Mouse (Mus musculus) testis, adult 2 months (tissue): ENCODE measurements around the gene Tmed1. TPM values are rescaled to one million over a fixed set of nuclear protein-coding genes. Genes with fewer than 3 reads are reported as not detected.
"Not testable (repeated sequence)": the region's sequence is repeated elsewhere in the genome, so short reads cannot be mapped to it uniquely, and the experiment has no call there.

ENCODE experiments used
- H3K27ac ChIP-seq: fragments of 200-500 bp; 2 replicates; pipeline ENCODE4 v1.5.1; 2012; ENCODE audit warnings: low read depth, low read length; ENCODE audit not compliant: control insufficient read depth, insufficient read depth
- H3K27me3 ChIP-seq: fragments of 200-500 bp; 2 replicates; pipeline ENCODE4 v1.6.1; 2012; ENCODE audit warnings: mild to moderate bottlenecking, low read length, moderate library complexity; ENCODE audit not compliant: control insufficient read depth, insufficient read depth
- H3K36me3 ChIP-seq: fragments of 200-500 bp; 2 replicates; pipeline ENCODE4 v1.6.1; 2012; ENCODE audit warnings: mild to moderate bottlenecking, low read length; ENCODE audit not compliant: control insufficient read depth, insufficient read depth
- H3K4me1 ChIP-seq: fragments of 200-500 bp; 2 replicates; pipeline ENCODE4 v1.6.1; 2012; ENCODE audit warnings: low read length; ENCODE audit not compliant: control insufficient read depth, insufficient read depth
- H3K4me3 ChIP-seq: fragments of 200-500 bp; 2 replicates; pipeline ENCODE4 v1.5.1; 2012; ENCODE audit warnings: low read depth, mild to moderate bottlenecking, low read length, moderate library complexity, mixed read lengths; ENCODE audit not compliant: control insufficient read depth
- CTCF ChIP-seq: fragments of 200-500 bp; IDR thresholded peaks from 2 replicates; pipeline ENCODE4 v1.5.1; 2012; ENCODE audit warnings: low read depth, mild to moderate bottlenecking, inconsistent platforms, low read length, moderate library complexity; ENCODE audit not compliant: control insufficient read depth, insufficient read depth, insufficient replicate concordance
- POLR2A ChIP-seq: fragments of 200-500 bp; IDR thresholded peaks from 2 replicates; pipeline ENCODE4 v1.6.1; 2012; ENCODE audit warnings: low read depth, mild to moderate bottlenecking, inconsistent platforms, low read length, moderate library complexity; ENCODE audit not compliant: control insufficient read depth
- polyA plus RNA-seq: library from polyadenylated mRNA; depleted of rRNA; stranded (reverse); fragments of >200 nt; gene quantifications from 2 replicates; pipeline ENCODE4 v1.2.3, GENCODE M21; 2012

Gene Tmed1
- polyA plus RNA-seq, 1 experiment: 21.3 TPM

- TF ChIP-seq POLR2A (no peak), CTCF (no peak)
Observed at GRCm38 (mm10) chr9:21551049-21551448, 41.0 kb upstream of the Tmed1 start.

GRCm38 (mm10) chr9:21547075-21547941, 37.3 kb upstream of the Tmed1 start:
- peak overlapping the region; percentile 96 for H3K4me3 ChIP-seq
- peaks cover 18% of the 10 kb centered on the region for H3K4me1 ChIP-seq
- H3K27ac ChIP-seq: peak overlapping the region; percentile 99
- TF ChIP-seq POLR2A (no peak), CTCF (no peak)
- peaks cover 7% of the 10 kb centered on the region for H3K36me3 ChIP-seq
- H3K27me3 ChIP-seq: no peaks in the 10 kb centered on the region

More at GRCm38 (mm10) chr9:21551049-21551448, 41.0 kb upstream of the Tmed1 start:
- Histone ChIP-seq H3K27ac (no peak overlapping the region), H3K4me1 (peaks cover 11% of the 10 kb centered on the region), H3K36me3 (peaks cover 2% of the 10 kb centered on the region; the same call in 1 of the 2 replicates), H3K4me3 (no peak overlapping the region), H3K27me3 (no peaks in the 10 kb centered on the region)

GRCm38 (mm10) chr9:21546789-21547074, 36.7 kb upstream of the Tmed1 start, which contains the start of gene Carm1:
Gene Carm1, plus strand, starts transcription at chr9:21546894.
- TF ChIP-seq CTCF (no peak), POLR2A (no peak)
- Histone ChIP-seq H3K27me3 (no peaks in the 10 kb centered on the region), H3K36me3 (peaks cover 7% of the 10 kb centered on the region), H3K27ac (peak within 1 kb of the TSS; percentile 99), H3K4me3 (peak within 1 kb of the TSS; percentile 96), H3K4me1 (peaks cover 18% of the 10 kb centered on the region)

GRCm38 (mm10) chr9:21545916-21546788, 36.1 kb upstream of the Tmed1 start:
- peak overlapping the region; percentile 96 for H3K4me3 ChIP-seq
- TF ChIP-seq CTCF (peak; percentile 54; the same call in 1 of the 2 replicates), POLR2A (peak; percentile 74)
- peak overlapping the region; percentile 99 for H3K27ac ChIP-seq
- H3K4me1 ChIP-seq: peaks cover 18% of the 10 kb centered on the region
- no peaks in the 10 kb centered on the region for H3K27me3 ChIP-seq
- peaks cover 7% of the 10 kb centered on the region for H3K36me3 ChIP-seq

GRCm38 (mm10) chr9:21545351-21545915, 35.4 kb upstream of the Tmed1 start:
- Histone ChIP-seq H3K27me3 (no peaks in the 10 kb centered on the region), H3K27ac (peak overlapping the region; percentile 99), H3K4me3 (peak overlapping the region; percentile 96), H3K36me3 (peaks cover 9% of the 10 kb centered on the region), H3K4me1 (peaks cover 18% of the 10 kb centered on the region)
- no peak for TF ChIP-seq POLR2A
- TF ChIP-seq CTCF: no peak

GRCm38 (mm10) chr9:21542001-21542400, 31.9 kb upstream of the Tmed1 start:
- H3K4me1 ChIP-seq, H3K27ac ChIP-seq, H3K27me3 ChIP-seq: not testable (repeated sequence)

More at GRCm38 (mm10) chr9:21542001-21542400, 31.9 kb upstream of the Tmed1 start:
- H3K4me3 ChIP-seq, H3K36me3 ChIP-seq: not testable (repeated sequence)
